Mouse (Mus musculus): ENCODE data around the gene Tmod3. TPM values are rescaled to one million over a fixed set of nuclear protein-coding genes. Genes with fewer than 3 reads are reported as not detected.

Tmod3 gene
- polyA plus RNA-seq (2014; fragmentation: Nextera tagmentation; extraction: Ambion mirVana): 117 and 121 TPM in 2 replicates

- Histone ChIP-seq H3K27ac (ENCODE audit: low read length) (peak within 1 kb of the TSS; percentile 96), H3K4me2 (replicated peaks; ENCODE audit: low read depth, low read length) (peak within 1 kb of the TSS; percentile 49), H3K9ac (replicated peaks; ENCODE audit: low read depth, low read length) (peak within 1 kb of the TSS; percentile 70), H3K9me3 (ENCODE audit: control insufficient read depth, low read depth, low read length) (no peaks in the 10 kb centered on the region), H3K4me3 (ENCODE audit: low read depth, low read length) (peak within 1 kb of the TSS; percentile 92), H3K27me3 (ENCODE audit: control insufficient read depth, insufficient read depth, low read length) (no peaks in the 10 kb centered on the region), H3K36me3 (ENCODE audit: control insufficient read depth, insufficient read depth, low read length) (no peaks in the 10 kb centered on the region), H3K4me1 (ENCODE audit: control insufficient read depth, insufficient read depth, low read length) (peaks cover 6% of the 10 kb centered on the region)
- peak; percentile 97 for ATAC-seq (ENCODE audit: insufficient number of reproducible peaks, insufficient read depth, low FRiP score, low read depth)
- WGBS: under 1% methylated on average over 21 of the region's 21 CpGs
Observed at GRCm38 (mm10) chr9:75559512-75560012, at the start of gene Tmod3. Gene Tmod3, minus strand, starts transcription at chr9:75559657.

GRCm38 (mm10) chr9:75607496-75607895 is 48.0 kb upstream of the Tmod3 start:
- Histone ChIP-seq H3K4me1 (ENCODE audit: control insufficient read depth, insufficient read depth, low read length) (no peaks in the 10 kb centered on the region), H3K4me2 (replicated peaks; ENCODE audit: low read depth, low read length) (no peak overlapping the region), H3K27ac (ENCODE audit: low read length) (no peak overlapping the region), H3K36me3 (ENCODE audit: control insufficient read depth, insufficient read depth, low read length) (no peaks in the 10 kb centered on the region), H3K4me3 (ENCODE audit: low read depth, low read length) (no peak overlapping the region), H3K9ac (replicated peaks; ENCODE audit: low read depth, low read length) (no peak overlapping the region), H3K27me3 (ENCODE audit: control insufficient read depth, insufficient read depth, low read length) (peaks cover 4% of the 10 kb centered on the region; the same call in 1 of the 2 replicates), H3K9me3 (ENCODE audit: control insufficient read depth, low read depth, low read length) (no peaks in the 10 kb centered on the region; the same call in 1 of the 2 replicates)
- ATAC-seq (ENCODE audit: insufficient number of reproducible peaks, insufficient read depth, low FRiP score, low read depth): no peak
- 90% methylated on average over 4 of the region's 4 CpGs for WGBS

DNA sequence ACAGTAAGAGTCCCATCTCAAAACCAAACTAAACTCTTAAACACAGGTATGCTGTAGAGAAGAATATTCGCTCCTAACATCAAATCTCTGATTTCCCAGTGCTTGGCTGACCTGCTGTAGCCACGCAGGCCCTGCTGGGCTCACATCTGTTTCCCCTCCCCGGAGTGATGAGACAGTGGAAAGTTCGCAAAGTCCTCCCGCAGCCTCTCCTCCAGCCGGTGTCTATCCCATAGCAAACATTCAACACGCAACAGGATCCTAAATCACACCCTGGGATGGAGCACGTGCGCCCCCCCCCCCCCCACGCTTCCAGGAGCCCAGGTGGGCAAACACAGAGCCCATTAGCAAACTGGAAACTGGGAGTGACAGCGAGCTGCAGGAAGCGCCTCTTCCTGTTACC is 42.1 kb upstream of the Tmod3 start:
- H3K4me3 ChIP-seq (ENCODE audit: low read depth, low read length): no peak overlapping the region
- 16% methylated on average over 12 of the region's 12 CpGs for WGBS
- no peaks in the 10 kb centered on the region; the same call in 1 of the 2 replicates for H3K9me3 ChIP-seq (ENCODE audit: control insufficient read depth, low read depth, low read length)
- peaks cover 10% of the 10 kb centered on the region; the same call in 1 of the 2 replicates for H3K4me1 ChIP-seq (ENCODE audit: control insufficient read depth, insufficient read depth, low read length)
- no peak for ATAC-seq (ENCODE audit: insufficient number of reproducible peaks, insufficient read depth, low FRiP score, low read depth)
- H3K4me2 ChIP-seq (replicated peaks; ENCODE audit: low read depth, low read length): peak overlapping the region; percentile 29
- H3K27me3 ChIP-seq (ENCODE audit: control insufficient read depth, insufficient read depth, low read length): no peaks in the 10 kb centered on the region
- H3K27ac ChIP-seq (ENCODE audit: low read length): no peak overlapping the region
- H3K9ac ChIP-seq (replicated peaks; ENCODE audit: low read depth, low read length): no peak overlapping the region
- H3K36me3 ChIP-seq (ENCODE audit: control insufficient read depth, insufficient read depth, low read length): no peaks in the 10 kb centered on the region

GRCm38 (mm10) chr9:75600166-75600934 is 40.9 kb upstream of the Tmod3 start:
- Histone ChIP-seq H3K27ac (ENCODE audit: low read length) (no peak overlapping the region; the same call in 1 of the 2 replicates), H3K36me3 (ENCODE audit: control insufficient read depth, insufficient read depth, low read length) (no peaks in the 10 kb centered on the region), H3K9ac (replicated peaks; ENCODE audit: low read depth, low read length) (no peak overlapping the region), H3K4me3 (ENCODE audit: low read depth, low read length) (no peak overlapping the region), H3K4me1 (ENCODE audit: control insufficient read depth, insufficient read depth, low read length) (peaks cover 10% of the 10 kb centered on the region; the same call in 1 of the 2 replicates), H3K4me2 (replicated peaks; ENCODE audit: low read depth, low read length) (no peak overlapping the region), H3K9me3 (ENCODE audit: control insufficient read depth, low read depth, low read length) (no peaks in the 10 kb centered on the region; the same call in 1 of the 2 replicates), H3K27me3 (ENCODE audit: control insufficient read depth, insufficient read depth, low read length) (no peaks in the 10 kb centered on the region)
- no peak for ATAC-seq (ENCODE audit: insufficient number of reproducible peaks, insufficient read depth, low FRiP score, low read depth)
- WGBS: 70% methylated on average over 7 of the region's 7 CpGs

DNA sequence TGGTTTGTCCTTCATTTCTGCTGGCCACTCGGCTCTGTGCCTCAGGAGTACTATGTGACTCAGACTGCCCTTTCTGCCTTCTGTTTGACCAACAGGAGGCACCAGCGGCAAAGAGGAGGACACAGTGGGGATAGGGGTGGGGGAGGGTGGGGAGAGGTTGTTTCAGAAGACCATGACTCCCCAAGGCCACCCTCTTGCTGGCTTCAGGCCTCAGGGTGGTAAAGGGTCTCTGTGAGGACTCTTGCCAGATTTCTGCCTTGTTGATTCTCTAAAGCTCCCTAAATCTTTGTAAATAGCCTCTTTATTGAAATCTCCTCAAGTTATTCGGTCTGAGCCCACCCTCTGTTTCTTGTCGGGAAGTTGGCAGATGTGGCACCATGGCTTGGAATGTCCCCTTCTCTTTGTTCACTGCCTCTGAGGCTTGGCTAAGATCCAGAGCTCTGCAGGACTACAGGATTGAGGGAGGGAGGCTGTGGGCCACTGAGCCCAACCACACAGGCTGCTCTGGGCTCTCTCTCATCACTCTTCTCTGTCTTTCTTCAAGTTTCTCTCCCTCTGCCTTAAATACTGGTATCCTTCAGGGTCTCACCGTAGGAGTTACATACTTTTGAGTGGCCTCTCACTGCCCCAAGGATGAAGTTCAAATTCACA is 39.9 kb upstream of the Tmod3 start:
- H3K9ac ChIP-seq (replicated peaks; ENCODE audit: low read depth, low read length): no peak overlapping the region
- 36% methylated on average over 5 of the region's 5 CpGs for WGBS

DNA sequence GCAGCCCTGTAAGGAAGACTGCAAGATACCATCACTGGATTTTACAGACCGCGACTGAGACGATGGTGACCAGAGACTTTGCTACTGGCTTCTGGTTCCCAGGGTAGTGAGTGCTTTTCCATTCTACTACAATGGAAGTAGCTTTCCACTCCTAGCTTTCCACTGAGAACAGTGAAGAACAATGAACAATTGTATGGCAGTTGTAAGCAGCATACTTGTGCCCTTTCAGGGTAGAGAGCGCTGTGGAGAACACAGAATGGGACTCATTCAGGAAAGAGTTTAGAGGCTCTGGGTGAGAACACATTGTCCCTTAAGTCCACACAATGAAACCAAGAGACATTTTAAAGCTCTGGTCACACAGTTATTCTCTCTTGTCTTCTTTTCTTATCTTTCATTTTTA is 38.1 kb upstream of the Tmod3 start:
- ATAC-seq (ENCODE audit: insufficient number of reproducible peaks, insufficient read depth, low FRiP score, low read depth): no peak
- Histone ChIP-seq H3K9me3 (ENCODE audit: control insufficient read depth, low read depth, low read length) (no peaks in the 10 kb centered on the region), H3K9ac (replicated peaks; ENCODE audit: low read depth, low read length) (no peak overlapping the region), H3K27me3 (ENCODE audit: control insufficient read depth, insufficient read depth, low read length) (no peaks in the 10 kb centered on the region), H3K4me1 (ENCODE audit: control insufficient read depth, insufficient read depth, low read length) (peaks cover 10% of the 10 kb centered on the region; the same call in 1 of the 2 replicates), H3K4me2 (replicated peaks; ENCODE audit: low read depth, low read length) (no peak overlapping the region), H3K27ac (ENCODE audit: low read length) (no peak overlapping the region), H3K36me3 (ENCODE audit: control insufficient read depth, insufficient read depth, low read length) (no peaks in the 10 kb centered on the region), H3K4me3 (ENCODE audit: low read depth, low read length) (no peak overlapping the region)
- 89% methylated on average over 4 of the region's 4 CpGs for whole genome bisulfite sequencing

More for the DNA sequence above, 39.9 kb upstream of the Tmod3 start:
- Histone ChIP-seq H3K27me3 (ENCODE audit: control insufficient read depth, insufficient read depth, low read length) (no peaks in the 10 kb centered on the region), H3K4me3 (ENCODE audit: low read depth, low read length) (no peak overlapping the region), H3K36me3 (ENCODE audit: control insufficient read depth, insufficient read depth, low read length) (no peaks in the 10 kb centered on the region), H3K4me1 (ENCODE audit: control insufficient read depth, insufficient read depth, low read length) (peaks cover 10% of the 10 kb centered on the region; the same call in 1 of the 2 replicates), H3K9me3 (ENCODE audit: control insufficient read depth, low read depth, low read length) (no peaks in the 10 kb centered on the region; the same call in 1 of the 2 replicates), H3K4me2 (replicated peaks; ENCODE audit: low read depth, low read length) (no peak overlapping the region), H3K27ac (ENCODE audit: low read length) (no peak overlapping the region; the same call in 1 of the 2 replicates)
- 0 out of 2 replicates have a peak, but pooled peaks have one; percentile 54 for ATAC-seq (ENCODE audit: insufficient number of reproducible peaks, insufficient read depth, low FRiP score, low read depth)

DNA sequence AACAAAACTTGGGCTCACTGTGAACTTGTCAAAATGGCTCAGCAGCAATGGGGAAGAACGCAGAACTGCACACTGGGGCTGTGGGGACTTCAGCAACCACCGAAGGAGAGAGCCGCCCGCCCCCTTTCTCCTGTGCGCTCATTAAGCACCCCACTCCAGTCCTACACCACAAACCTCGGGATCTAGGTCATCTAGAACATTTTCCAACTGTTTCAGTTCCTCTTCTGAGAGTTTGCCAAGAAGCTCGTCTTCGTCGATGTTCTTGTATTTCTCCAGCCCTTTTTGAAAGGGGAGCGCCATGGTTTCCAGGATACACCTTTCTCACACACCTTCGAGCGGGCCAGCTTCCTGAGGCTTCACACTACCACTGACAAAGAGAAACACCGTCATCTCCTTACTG is 37.6 kb upstream of the Tmod3 start:
- no peak for ATAC-seq (ENCODE audit: insufficient number of reproducible peaks, insufficient read depth, low FRiP score, low read depth)
- Histone ChIP-seq H3K4me1 (ENCODE audit: control insufficient read depth, insufficient read depth, low read length) (peaks cover 10% of the 10 kb centered on the region; the same call in 1 of the 2 replicates), H3K4me2 (replicated peaks; ENCODE audit: low read depth, low read length) (no peak overlapping the region), H3K27ac (ENCODE audit: low read length) (no peak overlapping the region), H3K4me3 (ENCODE audit: low read depth, low read length) (no peak overlapping the region), H3K27me3 (ENCODE audit: control insufficient read depth, insufficient read depth, low read length) (no peaks in the 10 kb centered on the region), H3K36me3 (ENCODE audit: control insufficient read depth, insufficient read depth, low read length) (no peaks in the 10 kb centered on the region), H3K9me3 (ENCODE audit: control insufficient read depth, low read depth, low read length) (no peaks in the 10 kb centered on the region), H3K9ac (replicated peaks; ENCODE audit: low read depth, low read length) (no peak overlapping the region)
- WGBS: 88% methylated on average over 13 of the region's 13 CpGs

DNA sequence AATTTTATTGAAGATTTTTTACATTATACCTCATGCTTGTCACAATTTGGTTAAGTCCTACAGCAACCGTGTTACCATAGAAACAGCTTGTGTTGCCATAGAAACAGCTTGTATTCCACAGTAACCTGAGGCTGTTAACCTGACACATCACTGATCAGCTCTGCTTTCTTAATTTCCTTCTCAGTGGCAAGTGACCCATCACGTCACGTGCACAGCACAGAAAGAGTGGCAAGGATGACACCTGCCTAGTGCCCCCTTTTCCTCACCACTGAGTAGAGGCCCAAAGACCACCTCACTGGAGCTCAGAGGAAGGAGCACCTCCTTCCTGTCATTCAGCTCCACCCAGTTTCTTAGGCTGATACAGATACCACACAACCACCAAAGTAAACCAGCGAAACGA is 34.0 kb upstream of the Tmod3 start:
- ATAC-seq (ENCODE audit: insufficient number of reproducible peaks, insufficient read depth, low FRiP score, low read depth): no peak
- no peak overlapping the region for H3K4me2 ChIP-seq (replicated peaks; ENCODE audit: low read depth, low read length)
- H3K27me3 ChIP-seq (ENCODE audit: control insufficient read depth, insufficient read depth, low read length): no peaks in the 10 kb centered on the region
- WGBS: 83% methylated on average over 5 of the region's 5 CpGs
- H3K4me3 ChIP-seq (ENCODE audit: low read depth, low read length): no peak overlapping the region
- no peaks in the 10 kb centered on the region for H3K9me3 ChIP-seq (ENCODE audit: control insufficient read depth, low read depth, low read length)
- no peak overlapping the region for H3K9ac ChIP-seq (replicated peaks; ENCODE audit: low read depth, low read length)
- no peak overlapping the region for H3K27ac ChIP-seq (ENCODE audit: low read length)
- H3K36me3 ChIP-seq (ENCODE audit: control insufficient read depth, insufficient read depth, low read length): no peaks in the 10 kb centered on the region
- H3K4me1 ChIP-seq (ENCODE audit: control insufficient read depth, insufficient read depth, low read length): no peaks in the 10 kb centered on the region
